Mouse (Mus musculus): ENCODE data around the gene Rnf217.

Gene Rnf217

GRCm38 (mm10) chr10:31592741-31593524 lies 16.1 kb downstream of the Rnf217 start:
- Histone ChIP-seq H3K36me3 (ENCODE audit: control insufficient read depth, insufficient read depth, low read length, poor library complexity, severe bottlenecking) (no peaks in the 10 kb centered on the region), H3K27me3 (ENCODE audit: control insufficient read depth, insufficient read depth, low read length, poor library complexity, severe bottlenecking) (no peaks in the 10 kb centered on the region)
- DNase-seq (ENCODE audit: low read depth, low spot score), result no peak

DNA sequence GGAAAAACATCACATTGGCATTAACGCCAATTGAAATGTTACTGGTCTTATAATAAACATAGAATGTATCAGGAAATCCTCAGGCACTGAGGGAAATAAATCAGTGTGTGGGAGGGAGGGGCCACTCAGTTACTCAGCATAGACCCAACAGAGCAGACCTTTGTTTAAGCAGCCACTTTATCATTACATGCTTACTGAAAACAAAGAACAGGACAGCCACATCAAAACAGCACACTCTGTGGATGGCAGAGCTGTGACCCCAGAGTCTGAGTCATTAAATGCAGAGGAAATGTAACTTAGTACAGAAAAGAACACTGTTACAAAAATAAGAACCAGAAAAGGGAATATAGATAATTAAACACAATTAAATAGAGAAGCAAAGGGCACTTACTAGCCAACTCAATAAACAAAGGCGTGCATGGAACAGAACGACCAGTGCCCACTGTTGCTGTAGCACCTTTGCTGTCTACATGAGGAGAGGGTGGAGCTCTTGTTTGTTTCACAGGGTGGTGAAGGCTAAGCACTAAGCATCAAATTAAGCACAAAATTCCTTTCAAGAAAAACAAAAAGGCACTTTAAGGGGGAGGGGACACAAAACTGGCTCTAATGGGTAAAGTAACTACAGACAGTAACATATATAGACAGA lies 16.8 kb downstream of the Rnf217 start:
- H3K27me3 ChIP-seq (ENCODE audit: control insufficient read depth, insufficient read depth, low read length, poor library complexity, severe bottlenecking), result no peaks in the 10 kb centered on the region
- DNase-seq (ENCODE audit: low read depth, low spot score), result no peak
- no peaks in the 10 kb centered on the region for H3K36me3 ChIP-seq (ENCODE audit: control insufficient read depth, insufficient read depth, low read length, poor library complexity, severe bottlenecking)

DNA sequence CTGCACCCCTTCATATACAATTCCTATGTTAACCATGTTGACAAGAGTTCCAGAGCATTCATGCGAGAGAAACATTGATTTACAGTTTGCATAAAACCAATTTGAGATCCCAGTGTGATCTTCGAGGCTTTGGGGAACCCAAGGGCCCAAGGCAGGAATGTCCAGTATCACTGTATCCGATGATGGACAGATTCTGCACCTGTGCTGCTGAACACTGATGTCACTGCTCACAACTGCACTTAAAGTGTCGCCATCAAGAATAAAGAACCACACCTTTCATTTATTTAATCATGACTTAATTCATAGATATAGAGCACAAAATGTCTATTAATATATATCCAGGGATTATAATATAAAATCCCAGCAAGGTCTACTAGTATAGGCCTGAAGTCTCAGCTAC lies 28.3 kb downstream of the Rnf217 start:
- Histone ChIP-seq H3K36me3 (ENCODE audit: control insufficient read depth, insufficient read depth, low read length, poor library complexity, severe bottlenecking) (no peaks in the 10 kb centered on the region), H3K27me3 (ENCODE audit: control insufficient read depth, insufficient read depth, low read length, poor library complexity, severe bottlenecking) (no peaks in the 10 kb centered on the region)
- no peak for DNase-seq (ENCODE audit: low read depth, low spot score)

GRCm38 (mm10) chr10:31580073-31580472 lies 28.9 kb downstream of the Rnf217 start:
- no peaks in the 10 kb centered on the region for H3K36me3 ChIP-seq (ENCODE audit: control insufficient read depth, insufficient read depth, low read length, poor library complexity, severe bottlenecking)
- no peak for DNase-seq (ENCODE audit: low read depth, low spot score)
- no peaks in the 10 kb centered on the region for H3K27me3 ChIP-seq (ENCODE audit: control insufficient read depth, insufficient read depth, low read length, poor library complexity, severe bottlenecking)

GRCm38 (mm10) chr10:31573267-31573666 lies 35.7 kb downstream of the Rnf217 start:
- DNase-seq (ENCODE audit: low read depth, low spot score), result no peak
- H3K27me3 ChIP-seq (ENCODE audit: control insufficient read depth, insufficient read depth, low read length, poor library complexity, severe bottlenecking), result no peaks in the 10 kb centered on the region
- no peaks in the 10 kb centered on the region for H3K36me3 ChIP-seq (ENCODE audit: control insufficient read depth, insufficient read depth, low read length, poor library complexity, severe bottlenecking)

GRCm38 (mm10) chr10:31557311-31557710 lies 51.7 kb downstream of the Rnf217 start:
- Histone ChIP-seq H3K27me3 (ENCODE audit: control insufficient read depth, insufficient read depth, low read length, poor library complexity, severe bottlenecking) (no peaks in the 10 kb centered on the region), H3K36me3 (ENCODE audit: control insufficient read depth, insufficient read depth, low read length, poor library complexity, severe bottlenecking) (no peaks in the 10 kb centered on the region)
- DNase-seq (ENCODE audit: low read depth, low spot score), result no peak

GRCm38 (mm10) chr10:31555433-31555960 lies 53.5 kb downstream of the Rnf217 start:
- H3K36me3 ChIP-seq (ENCODE audit: control insufficient read depth, insufficient read depth, low read length, poor library complexity, severe bottlenecking), result no peaks in the 10 kb centered on the region
- DNase-seq (ENCODE audit: low read depth, low spot score), result no peak

DNA sequence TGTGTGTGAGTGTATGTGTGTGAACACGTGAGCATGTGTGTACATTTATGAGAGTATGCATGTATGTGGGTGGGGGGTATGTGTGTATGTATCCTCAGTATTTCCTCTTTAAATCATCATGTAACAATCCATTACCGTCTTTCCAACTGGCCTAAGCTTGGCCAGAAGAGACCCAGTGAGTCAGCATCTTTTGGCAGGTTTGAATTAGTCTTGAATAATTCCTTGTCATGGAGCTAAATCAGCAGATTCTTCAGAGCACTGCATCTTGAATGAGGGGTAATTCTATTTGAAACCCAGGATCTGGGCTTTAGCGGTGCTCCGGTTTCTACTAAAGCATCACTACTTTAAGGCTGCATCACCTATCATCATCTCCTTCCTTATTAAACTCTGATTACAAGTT lies 55.7 kb downstream of the Rnf217 start:
- no peak for DNase-seq (ENCODE audit: low read depth, low spot score)
- H3K36me3 ChIP-seq (ENCODE audit: control insufficient read depth, insufficient read depth, low read length, poor library complexity, severe bottlenecking), result no peaks in the 10 kb centered on the region
- H3K27me3 ChIP-seq (ENCODE audit: control insufficient read depth, insufficient read depth, low read length, poor library complexity, severe bottlenecking), result no peaks in the 10 kb centered on the region

More at GRCm38 (mm10) chr10:31555433-31555960, 53.5 kb downstream of the Rnf217 start:
- no peaks in the 10 kb centered on the region for H3K27me3 ChIP-seq (ENCODE audit: control insufficient read depth, insufficient read depth, low read length, poor library complexity, severe bottlenecking)

DNA sequence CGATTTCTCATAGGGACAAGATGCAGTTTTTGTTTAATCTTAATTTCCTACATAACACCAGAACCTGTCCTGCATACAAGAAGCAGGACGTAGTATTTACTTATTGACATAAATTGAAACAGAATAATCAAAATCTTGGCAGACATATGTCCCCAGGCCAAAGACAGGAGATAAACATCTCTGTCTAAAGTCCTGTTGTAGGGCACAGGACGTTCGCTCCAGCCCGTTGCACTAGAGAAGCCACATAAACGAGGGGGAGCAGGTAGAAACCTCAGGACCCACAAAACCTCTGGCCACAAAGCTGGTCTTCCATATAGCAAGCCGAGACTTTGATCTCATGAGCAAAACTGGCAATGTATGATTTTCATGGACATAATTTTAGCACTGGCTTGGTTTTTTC lies 57.1 kb downstream of the Rnf217 start:
- DNase-seq (ENCODE audit: low read depth, low spot score), result no peak
- Histone ChIP-seq H3K36me3 (ENCODE audit: control insufficient read depth, insufficient read depth, low read length, poor library complexity, severe bottlenecking) (no peaks in the 10 kb centered on the region), H3K27me3 (ENCODE audit: control insufficient read depth, insufficient read depth, low read length, poor library complexity, severe bottlenecking) (no peaks in the 10 kb centered on the region)

DNA sequence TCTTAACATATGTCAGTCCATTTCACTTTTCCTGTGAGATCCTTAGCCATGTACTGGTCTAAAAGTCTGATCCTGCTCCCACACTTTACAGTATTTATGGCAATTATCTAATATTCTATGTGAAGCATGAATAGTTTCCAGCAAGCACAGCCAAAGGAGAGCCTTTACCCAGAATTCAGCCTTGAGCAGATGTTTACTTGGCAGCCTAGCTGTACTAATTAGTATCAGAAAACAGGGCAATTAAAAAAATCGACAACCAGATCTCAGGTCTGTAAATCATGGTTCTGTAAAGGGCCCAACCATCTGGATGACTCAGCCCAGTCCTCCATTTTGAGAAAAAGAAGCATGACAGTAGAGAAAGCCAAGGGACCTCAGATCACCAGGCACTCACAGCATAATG lies 57.6 kb downstream of the Rnf217 start:
- Histone ChIP-seq H3K36me3 (ENCODE audit: control insufficient read depth, insufficient read depth, low read length, poor library complexity, severe bottlenecking) (no peaks in the 10 kb centered on the region), H3K27me3 (ENCODE audit: control insufficient read depth, insufficient read depth, low read length, poor library complexity, severe bottlenecking) (no peaks in the 10 kb centered on the region)
- DNase-seq (ENCODE audit: low read depth, low spot score), result no peak

DNA sequence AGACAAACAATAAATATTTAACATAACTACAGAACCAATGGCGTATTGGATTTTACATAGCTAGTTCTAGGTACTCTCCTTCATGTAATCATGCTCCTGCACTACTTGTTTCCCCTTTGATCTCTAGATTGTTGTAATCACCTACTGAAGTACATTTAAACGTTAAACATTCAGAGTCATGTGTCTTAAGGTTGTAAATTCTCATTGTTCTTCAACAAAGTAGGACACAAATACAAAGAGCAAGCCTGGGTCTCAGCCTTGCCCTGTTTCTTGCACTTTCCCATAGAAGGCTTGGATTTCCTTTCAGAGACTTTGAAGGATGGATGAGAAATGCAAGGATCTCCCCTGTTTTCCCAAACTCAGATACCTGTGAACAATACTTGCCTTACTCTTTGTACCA lies 61.8 kb downstream of the Rnf217 start:
- H3K36me3 ChIP-seq (ENCODE audit: control insufficient read depth, insufficient read depth, low read length, poor library complexity, severe bottlenecking), result no peaks in the 10 kb centered on the region
- no peak for DNase-seq (ENCODE audit: low read depth, low spot score)
- H3K27me3 ChIP-seq (ENCODE audit: control insufficient read depth, insufficient read depth, low read length, poor library complexity, severe bottlenecking), result no peaks in the 10 kb centered on the region

- Histone ChIP-seq H3K36me3 (ENCODE audit: control insufficient read depth, insufficient read depth, low read length, poor library complexity, severe bottlenecking) (no peaks in the 10 kb centered on the region), H3K27me3 (ENCODE audit: control insufficient read depth, insufficient read depth, low read length, poor library complexity, severe bottlenecking) (no peaks in the 10 kb centered on the region)
- DNase-seq (ENCODE audit: low read depth, low spot score), result no peak
These were observed 64.6 kb downstream of the Rnf217 start for GRCm38 (mm10) chr10:31544149-31544942.

DNA sequence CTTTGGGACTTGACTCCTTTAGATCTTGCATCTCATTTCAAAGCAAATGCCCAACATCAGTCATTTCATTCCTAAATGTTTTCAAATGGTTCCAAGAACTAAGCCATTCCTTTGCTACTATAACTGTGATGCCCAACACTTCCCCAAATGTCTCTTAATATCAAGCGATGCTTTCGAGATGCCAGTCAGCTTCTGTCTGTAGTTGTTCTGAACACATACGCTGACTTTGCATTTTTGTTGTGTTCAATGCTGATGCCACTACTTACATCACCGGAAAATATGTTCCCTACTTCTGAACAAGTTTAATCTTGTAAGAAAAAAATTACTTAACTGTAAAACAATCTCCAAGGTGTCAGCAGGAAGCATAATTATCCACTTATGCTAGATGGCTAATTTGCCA lies 68.5 kb downstream of the Rnf217 start:
- DNase-seq (ENCODE audit: low read depth, low spot score), result no peak
- Histone ChIP-seq H3K36me3 (ENCODE audit: control insufficient read depth, insufficient read depth, low read length, poor library complexity, severe bottlenecking) (no peaks in the 10 kb centered on the region), H3K27me3 (ENCODE audit: control insufficient read depth, insufficient read depth, low read length, poor library complexity, severe bottlenecking) (no peaks in the 10 kb centered on the region)

DNA sequence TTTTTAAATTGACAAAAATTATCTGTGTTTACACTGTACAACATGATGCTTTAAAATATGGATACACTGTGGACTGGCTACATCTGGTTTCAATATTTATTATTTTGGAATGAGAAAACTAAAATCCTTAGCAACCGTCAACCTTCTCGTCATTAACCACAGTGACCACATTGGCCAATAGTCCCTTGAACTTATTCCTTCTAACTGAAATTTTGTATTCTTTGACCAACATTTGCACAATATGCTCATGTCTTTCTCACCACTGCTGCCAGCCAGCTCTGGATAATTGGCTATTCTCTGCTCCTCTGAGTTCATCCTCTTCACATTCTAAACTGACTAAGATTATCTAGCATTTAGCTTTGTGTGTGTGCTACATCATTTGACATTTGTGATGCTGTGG lies 69.6 kb downstream of the Rnf217 start:
- DNase-seq (ENCODE audit: low read depth, low spot score), result no peak
- no peaks in the 10 kb centered on the region for H3K36me3 ChIP-seq (ENCODE audit: control insufficient read depth, insufficient read depth, low read length, poor library complexity, severe bottlenecking)
- H3K27me3 ChIP-seq (ENCODE audit: control insufficient read depth, insufficient read depth, low read length, poor library complexity, severe bottlenecking), result no peaks in the 10 kb centered on the region

DNA sequence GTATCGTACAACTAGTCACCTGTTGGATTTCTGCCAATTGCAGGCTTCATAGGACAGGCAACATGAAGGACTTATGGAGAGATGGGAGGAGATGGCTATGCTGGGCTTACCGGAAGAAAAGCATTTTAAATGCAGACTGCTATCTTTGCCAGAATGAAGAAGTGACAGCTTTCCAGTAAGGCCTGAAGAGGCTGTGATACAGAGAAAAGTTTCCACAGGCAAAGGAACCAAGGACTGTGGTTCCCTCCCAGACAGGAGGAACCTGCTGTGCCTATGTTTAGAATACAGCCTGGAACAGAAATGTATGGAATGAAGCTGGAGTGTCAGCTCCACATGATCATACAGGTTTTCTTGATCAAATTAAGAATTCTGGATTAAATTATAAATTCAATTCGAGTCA lies 70.3 kb downstream of the Rnf217 start:
- DNase-seq (ENCODE audit: low read depth, low spot score), result no peak
- H3K36me3 ChIP-seq (ENCODE audit: control insufficient read depth, insufficient read depth, low read length, poor library complexity, severe bottlenecking), result no peaks in the 10 kb centered on the region

More for the DNA sequence above, 70.3 kb downstream of the Rnf217 start:
- no peaks in the 10 kb centered on the region for H3K27me3 ChIP-seq (ENCODE audit: control insufficient read depth, insufficient read depth, low read length, poor library complexity, severe bottlenecking)
